9 mouse cellular contexts compared by ENCODE assay signal in the genomic region with DNA sequence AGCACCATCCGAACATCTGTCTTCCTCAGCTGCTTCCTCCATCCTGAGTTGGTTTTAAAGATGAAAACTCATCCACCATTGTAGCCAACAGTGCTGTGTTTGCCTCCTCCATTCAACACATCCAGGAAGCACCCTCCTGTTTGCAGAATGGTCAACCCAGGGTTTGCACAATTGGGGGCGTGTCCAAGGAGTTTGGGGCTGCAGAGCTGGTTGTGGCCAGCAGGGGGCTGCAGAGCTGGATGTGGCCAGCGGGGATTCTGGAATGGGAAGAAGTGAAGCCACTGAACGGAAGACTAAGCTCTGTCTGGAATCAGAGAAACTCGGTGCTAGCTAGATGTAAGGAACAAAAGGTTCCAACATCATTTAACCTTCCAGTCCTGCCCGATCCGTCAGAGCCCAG. TPM values are rescaled to one million over a fixed set of nuclear protein-coding genes. Genes with fewer than 3 reads are reported as not detected.
A peak's percentile ranks its signal among the peaks of the same experiment; 100 is the strongest.
DNase-seq lines count a peak whose midpoint lies in the region; ATAC-seq lines count a peak whose summit lies in the region.
"Had no signal": no experiment of that assay in that cellular context is flagged by ENCODE, and none has a peak within 500 bp of the region (broad histone marks: within the 10 kb centered on the region; RNA-seq: fewer than 3 reads in every experiment).

No protein-coding gene starts in this region.

- H3K36me3 ChIP-seq in liver, embryonic 12.5 days: no peaks in the 10 kb centered on the region
- no peaks in the 10 kb centered on the region for H3K36me3 ChIP-seq in intestine, embryonic 14.5 days (ENCODE audit: control insufficient read depth, insufficient read depth, low read length)
- no peaks in the 10 kb centered on the region for H3K36me3 ChIP-seq in hindbrain, embryonic 14.5 days (replicated peaks; ENCODE audit: control insufficient read depth, insufficient read depth)
- H3K36me3 ChIP-seq: embryonic facial prominence, embryonic 15.5 days had no signal

- no peaks in the 10 kb centered on the region for H3K4me1 ChIP-seq in liver, embryonic 12.5 days
- H3K4me1 ChIP-seq in intestine, embryonic 14.5 days (replicated peaks; ENCODE audit: control insufficient read depth, insufficient read depth, low read length): no peaks in the 10 kb centered on the region
- no peaks in the 10 kb centered on the region for H3K4me1 ChIP-seq in hindbrain, embryonic 14.5 days (replicated peaks; ENCODE audit: control insufficient read depth, insufficient read depth, low read length)
- H3K4me1 ChIP-seq: embryonic facial prominence, embryonic 15.5 days had no signal

- ATAC-seq in liver, embryonic 12.5 days: no peak
- no peak for ATAC-seq in intestine, embryonic 14.5 days (replicated peaks; ENCODE audit: low FRiP score, low TSS enrichment, low read depth)
- ATAC-seq in hindbrain, embryonic 14.5 days (ENCODE audit: low FRiP score): no peak

- 39% methylated on average over 7 of the region's 7 CpGs for WGBS in liver, embryonic 12.5 days (ENCODE audit: insufficient replicate concordance)
- 57% methylated on average over 7 of the region's 7 CpGs for WGBS in intestine, embryonic 14.5 days
- WGBS in hindbrain, embryonic 14.5 days: 54% methylated on average over 7 of the region's 7 CpGs

- H3K27ac ChIP-seq in liver, embryonic 12.5 days: no peak overlapping the region
- no peak overlapping the region for H3K27ac ChIP-seq in intestine, embryonic 14.5 days (ENCODE audit: low read depth)
- no peak overlapping the region for H3K27ac ChIP-seq in hindbrain, embryonic 14.5 days
- H3K27ac ChIP-seq: embryonic facial prominence, embryonic 15.5 days had no signal

- no peaks in the 10 kb centered on the region for H3K9me3 ChIP-seq in liver, embryonic 12.5 days (replicated peaks)
- H3K9me3 ChIP-seq in intestine, embryonic 14.5 days (ENCODE audit: control insufficient read depth, low read length): no peaks in the 10 kb centered on the region
- H3K9me3 ChIP-seq in hindbrain, embryonic 14.5 days (ENCODE audit: control insufficient read depth, low read length): no peaks in the 10 kb centered on the region
- H3K9me3 ChIP-seq: embryonic facial prominence, embryonic 15.5 days had no signal

- no peak overlapping the region for H3K9ac ChIP-seq in liver, embryonic 12.5 days
- H3K9ac ChIP-seq in intestine, embryonic 14.5 days (ENCODE audit: low read length): no peak overlapping the region
- H3K9ac ChIP-seq in hindbrain, embryonic 14.5 days: no peak overlapping the region
- H3K9ac ChIP-seq: embryonic facial prominence, embryonic 15.5 days had no signal

- H3K27me3 ChIP-seq in liver, embryonic 12.5 days (replicated peaks): no peaks in the 10 kb centered on the region
- H3K27me3 ChIP-seq in intestine, embryonic 14.5 days (replicated peaks; ENCODE audit: control insufficient read depth, insufficient read depth, low read length): no peaks in the 10 kb centered on the region
- no peaks in the 10 kb centered on the region for H3K27me3 ChIP-seq in hindbrain, embryonic 14.5 days (ENCODE audit: control insufficient read depth, insufficient read depth, low read length)
- H3K27me3 ChIP-seq: embryonic facial prominence, embryonic 15.5 days had no signal

- no peak overlapping the region for H3K4me2 ChIP-seq in liver, embryonic 12.5 days
- no peak overlapping the region for H3K4me2 ChIP-seq in intestine, embryonic 14.5 days (ENCODE audit: low read length)
- H3K4me2 ChIP-seq in hindbrain, embryonic 14.5 days (replicated peaks): no peak overlapping the region
- H3K4me2 ChIP-seq: embryonic facial prominence, embryonic 15.5 days had no signal

- no peak overlapping the region for H3K4me3 ChIP-seq in liver, embryonic 12.5 days
- no peak overlapping the region for H3K4me3 ChIP-seq in intestine, embryonic 14.5 days (ENCODE audit: low read depth, low read length)
- no peak overlapping the region for H3K4me3 ChIP-seq in hindbrain, embryonic 14.5 days (replicated peaks; ENCODE audit: low read length)
- H3K4me3 ChIP-seq: embryonic facial prominence, embryonic 15.5 days had no signal

- peak; percentile 40 for DNase-seq in liver
- DNase-seq in adrenal gland, adult 18-20 months (ENCODE audit: low spot score in 2 of 2): peak; percentile 69 to 72
- DNase-seq in embryo, embryonic 11 days: peak; percentile 51
- DNase-seq in intestine, embryonic 14.5 days (ENCODE audit: low spot score): peak; percentile 59
- peak; percentile 70 for DNase-seq in lung, postnatal 10 days
- peak; percentile 31 for DNase-seq in thymus, postnatal 14 days
- DNase-seq in hindbrain, embryonic 14.5 days (ENCODE audit: low spot score): no peak

RNA-seq across cellular contexts. Expression of a gene that starts 28.9 kb away (rescaled TPM):
- 1.6 and 2.3 TPM in 2 replicates for polyA plus RNA-seq in liver, embryonic 12.5 days (2016; fragmentation: Nextera tagmentation; extraction: Ambion mirVana)
- 10 to 100 TPM; 12.6 to 18.9 TPM for total RNA-seq in adrenal gland, adult 18-20 months (2021)
- polyA plus RNA-seq in intestine, embryonic 14.5 days (2014; fragmentation: Nextera tagmentation; extraction: Ambion mirVana): 20.3 and 21.1 TPM in 2 replicates
- polyA plus RNA-seq in hindbrain, embryonic 14.5 days (2014; fragmentation: Nextera tagmentation; extraction: Ambion mirVana): 48.8 and 51.7 TPM in 2 replicates
